Mouse (Mus musculus): Measurements from ENCODE around the gene Anks1b. TPM values are rescaled to one million over a fixed set of nuclear protein-coding genes. Genes with fewer than 3 reads are reported as not detected.

The Anks1b gene
- polyA plus RNA-seq, 1 experiment from 2014 or later = 3.0 TPM

DNA sequence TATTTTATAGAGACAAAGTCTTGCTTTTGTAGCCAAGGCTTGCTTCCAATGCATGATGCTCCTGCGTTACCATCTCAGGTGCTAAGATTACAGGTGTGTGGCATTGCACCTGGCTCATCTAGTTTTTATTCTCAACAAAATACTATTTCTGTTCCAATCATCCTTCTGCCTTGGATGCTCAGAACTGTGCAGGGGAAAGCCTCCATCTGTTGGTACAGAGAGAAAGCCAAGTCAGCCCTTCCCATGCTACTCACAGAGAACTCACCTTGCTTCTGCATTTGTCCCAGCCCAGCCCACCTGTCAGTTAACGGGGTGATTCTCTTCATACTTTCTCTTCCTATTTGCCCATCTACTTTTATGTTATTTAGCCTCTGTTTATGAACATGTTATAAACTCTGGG, 244.5 kb downstream of the Anks1b start:
- Histone ChIP-seq H3K27ac (replicated peaks; ENCODE audit: low read depth, low read length) (no peak overlapping the region), H3K4me3 (ENCODE audit: low read depth, low read length) (no peak overlapping the region), H3K4me2 (ENCODE audit: low read depth, low read length) (no peak overlapping the region), H3K36me3 (replicated peaks; ENCODE audit: control insufficient read depth, insufficient read depth, low read depth, low read length) (no peaks in the 10 kb centered on the region), H3K27me3 (ENCODE audit: control insufficient read depth, insufficient read depth, low read length) (no peaks in the 10 kb centered on the region), H3K4me1 (ENCODE audit: control insufficient read depth, insufficient read depth, low read length) (no peaks in the 10 kb centered on the region), H3K9ac (replicated peaks; ENCODE audit: low read length) (no peak overlapping the region), H3K9me3 (replicated peaks; ENCODE audit: control insufficient read depth, low read length) (no peaks in the 10 kb centered on the region)
- ATAC-seq (replicated peaks; ENCODE audit: insufficient number of reproducible peaks, low FRiP score, low TSS enrichment, low read depth) (no peak), DNase-seq (ENCODE audit: low spot score) (no peak)
- 87% methylated on average over 2 of the region's 2 CpGs for WGBS

DNA sequence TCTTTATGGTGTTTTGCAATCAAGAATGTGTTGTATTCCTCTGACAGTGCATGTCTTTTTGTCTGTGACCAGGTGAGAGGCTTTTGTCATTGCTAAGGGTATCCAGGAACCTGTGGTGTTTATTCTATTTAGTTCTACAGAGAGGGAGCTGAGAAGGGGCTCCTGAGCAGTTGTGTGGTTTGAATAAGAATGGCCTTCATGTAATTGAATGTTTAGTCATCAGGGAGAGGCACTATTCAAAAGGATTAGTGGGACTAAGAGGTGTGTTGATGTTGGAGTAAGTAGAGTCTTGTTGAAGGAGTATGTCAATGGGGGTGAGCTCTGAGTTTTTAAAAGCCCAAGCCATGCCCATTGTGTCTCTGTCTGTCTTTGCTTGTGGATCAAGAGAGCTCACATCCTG, 264.2 kb downstream of the Anks1b start:
- DNase-seq (ENCODE audit: low spot score) (no peak), ATAC-seq (replicated peaks; ENCODE audit: insufficient number of reproducible peaks, low FRiP score, low TSS enrichment, low read depth) (no peak)
- no peak overlapping the region for H3K4me2 ChIP-seq (ENCODE audit: low read depth, low read length)

GRCm38 (mm10) chr10:90140947-90141346, 267.6 kb downstream of the Anks1b start:
- Histone ChIP-seq H3K27me3 (ENCODE audit: control insufficient read depth, insufficient read depth, low read length) (no peaks in the 10 kb centered on the region), H3K9ac (replicated peaks; ENCODE audit: low read length) (no peak overlapping the region), H3K9me3 (replicated peaks; ENCODE audit: control insufficient read depth, low read length) (no peaks in the 10 kb centered on the region), H3K4me2 (ENCODE audit: low read depth, low read length) (no peak overlapping the region), H3K27ac (replicated peaks; ENCODE audit: low read depth, low read length) (no peak overlapping the region), H3K4me3 (ENCODE audit: low read depth, low read length) (no peak overlapping the region), H3K36me3 (replicated peaks; ENCODE audit: control insufficient read depth, insufficient read depth, low read depth, low read length) (no peaks in the 10 kb centered on the region), H3K4me1 (ENCODE audit: control insufficient read depth, insufficient read depth, low read length) (no peaks in the 10 kb centered on the region)
- DNase-seq (ENCODE audit: low spot score) (no peak), ATAC-seq (replicated peaks; ENCODE audit: insufficient number of reproducible peaks, low FRiP score, low TSS enrichment, low read depth) (no peak)

More for the DNA sequence above, 264.2 kb downstream of the Anks1b start:
- Histone ChIP-seq H3K9me3 (replicated peaks; ENCODE audit: control insufficient read depth, low read length) (no peaks in the 10 kb centered on the region), H3K4me3 (ENCODE audit: low read depth, low read length) (no peak overlapping the region), H3K9ac (replicated peaks; ENCODE audit: low read length) (no peak overlapping the region), H3K4me1 (ENCODE audit: control insufficient read depth, insufficient read depth, low read length) (no peaks in the 10 kb centered on the region), H3K36me3 (replicated peaks; ENCODE audit: control insufficient read depth, insufficient read depth, low read depth, low read length) (no peaks in the 10 kb centered on the region), H3K27me3 (ENCODE audit: control insufficient read depth, insufficient read depth, low read length) (no peaks in the 10 kb centered on the region), H3K27ac (replicated peaks; ENCODE audit: low read depth, low read length) (no peak overlapping the region)

- ATAC-seq (replicated peaks; ENCODE audit: insufficient number of reproducible peaks, low FRiP score, low TSS enrichment, low read depth) = no peak
- Histone ChIP-seq H3K9me3 (replicated peaks; ENCODE audit: control insufficient read depth, low read length) (no peaks in the 10 kb centered on the region), H3K27me3 (ENCODE audit: control insufficient read depth, insufficient read depth, low read length) (no peaks in the 10 kb centered on the region), H3K36me3 (replicated peaks; ENCODE audit: control insufficient read depth, insufficient read depth, low read depth, low read length) (no peaks in the 10 kb centered on the region), H3K4me3 (ENCODE audit: low read depth, low read length) (no peak overlapping the region), H3K9ac (replicated peaks; ENCODE audit: low read length) (no peak overlapping the region), H3K27ac (replicated peaks; ENCODE audit: low read depth, low read length) (no peak overlapping the region), H3K4me2 (ENCODE audit: low read depth, low read length) (no peak overlapping the region), H3K4me1 (ENCODE audit: control insufficient read depth, insufficient read depth, low read length) (no peaks in the 10 kb centered on the region)
- 89% methylated on average over 1 of the region's 1 CpGs for WGBS
- DNase-seq (ENCODE audit: low spot score) = no peak
These were observed 271.1 kb downstream of the Anks1b start for GRCm38 (mm10) chr10:90144444-90144843.

DNA sequence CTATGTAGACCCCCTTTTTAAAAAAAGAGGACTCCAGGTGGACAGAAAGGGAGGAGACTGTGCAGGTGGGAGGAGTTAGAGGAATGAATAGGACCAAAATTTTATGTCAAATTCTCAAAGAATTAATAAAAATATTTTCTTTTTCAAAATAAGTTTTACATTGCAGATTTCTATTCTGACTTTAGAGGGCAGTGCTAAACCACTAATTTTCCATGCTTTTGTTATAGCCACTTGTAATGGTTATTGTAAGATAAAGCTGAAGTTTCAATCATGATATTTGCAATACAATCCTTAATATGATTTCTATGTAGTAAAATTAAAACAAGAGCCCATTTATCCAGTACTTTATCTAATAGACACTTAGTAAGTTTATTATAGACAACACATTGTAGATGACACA, 278.2 kb downstream of the Anks1b start:
- ATAC-seq (replicated peaks; ENCODE audit: insufficient number of reproducible peaks, low FRiP score, low TSS enrichment, low read depth) = no peak
- no peaks in the 10 kb centered on the region for H3K9me3 ChIP-seq (replicated peaks; ENCODE audit: control insufficient read depth, low read length)
- H3K36me3 ChIP-seq (replicated peaks; ENCODE audit: control insufficient read depth, insufficient read depth, low read depth, low read length) = no peaks in the 10 kb centered on the region
- H3K4me1 ChIP-seq (ENCODE audit: control insufficient read depth, insufficient read depth, low read length) = no peaks in the 10 kb centered on the region
- H3K9ac ChIP-seq (replicated peaks; ENCODE audit: low read length) = no peak overlapping the region
- H3K27ac ChIP-seq (replicated peaks; ENCODE audit: low read depth, low read length) = no peak overlapping the region
- no peak overlapping the region for H3K4me3 ChIP-seq (ENCODE audit: low read depth, low read length)
- no peaks in the 10 kb centered on the region for H3K27me3 ChIP-seq (ENCODE audit: control insufficient read depth, insufficient read depth, low read length)
- DNase-seq (ENCODE audit: low spot score) = peak; percentile 8
- no peak overlapping the region for H3K4me2 ChIP-seq (ENCODE audit: low read depth, low read length)

DNA sequence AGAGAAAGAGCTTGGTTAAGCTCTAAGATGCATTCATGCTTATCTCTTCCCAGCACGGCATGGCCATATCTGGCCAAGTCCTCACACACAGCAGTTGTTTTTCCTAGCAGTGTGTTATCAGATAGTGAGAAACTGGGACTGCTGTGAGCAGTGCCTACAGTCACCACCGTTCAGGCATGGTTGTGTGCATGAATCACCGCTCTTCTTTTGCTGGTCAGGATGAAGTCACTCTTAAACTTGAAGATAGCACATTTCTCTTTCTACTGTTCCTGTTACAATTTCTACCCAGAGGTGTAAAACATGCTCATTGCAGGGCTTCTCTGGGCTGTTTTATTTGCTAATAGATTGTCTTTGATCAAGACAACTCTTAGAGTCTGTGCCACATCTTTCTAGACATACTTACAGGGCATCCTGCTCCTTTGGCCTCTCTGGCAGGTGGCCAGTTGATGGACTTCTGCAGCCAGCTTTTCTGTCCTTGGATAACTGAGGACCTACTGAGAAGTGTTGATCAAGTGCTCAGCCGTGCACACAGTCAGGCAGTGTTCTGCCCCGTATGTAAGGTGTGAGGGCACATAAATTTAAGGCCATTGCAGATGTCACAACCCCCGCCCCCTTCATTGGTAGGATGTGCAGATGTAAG, 296.8 kb downstream of the Anks1b start:
- no peak for ATAC-seq (replicated peaks; ENCODE audit: insufficient number of reproducible peaks, low FRiP score, low TSS enrichment, low read depth)
- 86% methylated on average over 6 of the region's 6 CpGs for WGBS
- Histone ChIP-seq H3K27ac (replicated peaks; ENCODE audit: low read depth, low read length) (no peak overlapping the region), H3K9ac (replicated peaks; ENCODE audit: low read length) (no peak overlapping the region), H3K36me3 (replicated peaks; ENCODE audit: control insufficient read depth, insufficient read depth, low read depth, low read length) (no peaks in the 10 kb centered on the region), H3K4me1 (ENCODE audit: control insufficient read depth, insufficient read depth, low read length) (no peaks in the 10 kb centered on the region), H3K27me3 (ENCODE audit: control insufficient read depth, insufficient read depth, low read length) (no peaks in the 10 kb centered on the region), H3K9me3 (replicated peaks; ENCODE audit: control insufficient read depth, low read length) (no peaks in the 10 kb centered on the region), H3K4me3 (ENCODE audit: low read depth, low read length) (no peak overlapping the region), H3K4me2 (ENCODE audit: low read depth, low read length) (no peak overlapping the region)
- no peak for DNase-seq (ENCODE audit: low spot score)

- no peak overlapping the region for H3K9ac ChIP-seq (replicated peaks; ENCODE audit: low read length)
- H3K36me3 ChIP-seq (replicated peaks; ENCODE audit: control insufficient read depth, insufficient read depth, low read depth, low read length) = no peaks in the 10 kb centered on the region
- no peaks in the 10 kb centered on the region for H3K4me1 ChIP-seq (ENCODE audit: control insufficient read depth, insufficient read depth, low read length)
- H3K4me3 ChIP-seq (ENCODE audit: low read depth, low read length) = no peak overlapping the region
- no peaks in the 10 kb centered on the region for H3K9me3 ChIP-seq (replicated peaks; ENCODE audit: control insufficient read depth, low read length)
- 65% methylated on average over 5 of the region's 5 CpGs for WGBS
- DNase-seq (ENCODE audit: low spot score) (no peak), ATAC-seq (replicated peaks; ENCODE audit: insufficient number of reproducible peaks, low FRiP score, low TSS enrichment, low read depth) (no peak)
- no peak overlapping the region for H3K27ac ChIP-seq (replicated peaks; ENCODE audit: low read depth, low read length)
- no peak overlapping the region for H3K4me2 ChIP-seq (ENCODE audit: low read depth, low read length)
- H3K27me3 ChIP-seq (ENCODE audit: control insufficient read depth, insufficient read depth, low read length) = no peaks in the 10 kb centered on the region
These were observed 317.1 kb downstream of the Anks1b start for GRCm38 (mm10) chr10:90190366-90190765.

DNA sequence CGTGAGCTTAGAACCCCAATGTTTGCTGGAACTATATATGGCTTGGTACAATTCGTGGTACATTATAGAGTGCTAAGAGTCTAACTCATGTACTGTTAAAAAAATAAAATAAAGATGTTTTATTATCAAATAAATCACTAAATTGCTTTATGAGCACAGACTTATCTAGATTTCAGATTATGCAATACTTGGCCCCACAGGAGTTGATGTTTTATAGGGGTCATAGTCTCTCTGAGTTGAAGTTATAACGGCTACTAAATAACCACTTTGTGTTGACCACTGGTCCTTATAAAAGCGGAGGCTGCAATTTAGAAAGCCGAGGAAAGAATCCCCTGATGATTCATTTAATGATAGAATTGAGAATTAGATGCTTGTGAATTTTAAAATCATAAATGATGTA, 323.6 kb downstream of the Anks1b start:
- WGBS = 85% methylated on average over 5 of the region's 5 CpGs
- DNase-seq (ENCODE audit: low spot score) = no peak
- no peaks in the 10 kb centered on the region for H3K4me1 ChIP-seq (ENCODE audit: control insufficient read depth, insufficient read depth, low read length)

More for the DNA sequence above, 323.6 kb downstream of the Anks1b start:
- Histone ChIP-seq H3K27ac (replicated peaks; ENCODE audit: low read depth, low read length) (no peak overlapping the region), H3K9ac (replicated peaks; ENCODE audit: low read length) (no peak overlapping the region), H3K27me3 (ENCODE audit: control insufficient read depth, insufficient read depth, low read length) (no peaks in the 10 kb centered on the region), H3K4me2 (ENCODE audit: low read depth, low read length) (no peak overlapping the region), H3K9me3 (replicated peaks; ENCODE audit: control insufficient read depth, low read length) (no peaks in the 10 kb centered on the region), H3K36me3 (replicated peaks; ENCODE audit: control insufficient read depth, insufficient read depth, low read depth, low read length) (no peaks in the 10 kb centered on the region), H3K4me3 (ENCODE audit: low read depth, low read length) (no peak overlapping the region)
- no peak for ATAC-seq (replicated peaks; ENCODE audit: insufficient number of reproducible peaks, low FRiP score, low TSS enrichment, low read depth)

All from embryonic facial prominence, embryonic 11.5 days (tissue).